Mouse (Mus musculus): ENCODE measurements at regions not wholly inside any gene's neighbourhood (a gene's known extent, or its start where the extent isn't known, plus 50 kb on each side); places are given as distances from the start of the nearest gene placed in this dataset.
A peak's percentile ranks its signal among the peaks of the same experiment; 100 is the strongest.
"Not testable (repeated sequence)": the region's sequence is repeated elsewhere in the genome, so short reads cannot be mapped to it uniquely, and the experiment has no call there.

- DNase-seq, result no peak
Observed at GRCm38 (mm10) chr1:59403831-59404547, 78.2 kb upstream of the Fzd7 start.

DNA sequence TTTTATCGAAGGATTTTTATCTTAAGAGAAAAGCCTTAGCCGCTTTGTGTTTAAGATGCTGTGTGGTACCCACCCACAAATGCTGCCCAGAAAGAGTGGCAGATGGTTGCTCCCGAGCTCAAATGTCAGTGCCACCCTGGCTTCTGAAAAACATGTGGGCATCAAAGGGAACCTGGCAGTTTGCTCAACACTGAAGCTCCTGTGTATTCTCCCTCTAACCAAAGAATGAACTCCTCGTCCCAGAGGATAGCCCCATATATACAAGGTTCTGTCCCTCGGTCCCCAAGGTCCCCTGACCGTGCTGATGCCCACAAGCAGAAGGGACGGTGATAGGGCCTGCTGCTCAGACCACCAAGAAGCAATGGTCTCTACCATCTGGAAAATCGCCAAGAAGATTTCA lies 76.9 kb upstream of the Fzd7 start:
- DNase-seq, result no peak

GRCm38 (mm10) chr1:59406741-59407306 lies 75.4 kb upstream of the Fzd7 start:
- no peak for DNase-seq

- peak; percentile 17 for DNase-seq
Observed at GRCm38 (mm10) chr1:59409585-59410160, 72.6 kb upstream of the Fzd7 start.

DNA sequence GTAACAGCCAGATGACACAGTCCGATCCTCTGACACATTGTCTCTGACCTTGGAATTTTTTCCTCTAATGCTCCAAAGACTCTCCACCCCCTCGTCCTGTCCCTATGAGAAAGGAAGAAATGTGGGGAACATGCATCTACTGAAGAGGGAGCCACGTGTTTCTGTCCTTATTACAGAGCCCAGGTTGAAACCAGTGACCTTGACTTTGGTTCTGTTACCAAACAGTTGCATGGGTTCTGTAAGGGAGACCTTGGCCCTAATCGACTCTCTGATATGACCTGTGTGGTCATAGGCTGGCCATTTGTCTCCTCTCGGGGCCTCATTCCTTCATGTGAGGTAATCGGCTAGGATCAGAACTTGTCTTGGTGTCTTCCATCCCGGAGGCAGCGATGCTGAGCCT lies 69.0 kb upstream of the Fzd7 start:
- DNase-seq, result no peak

DNA sequence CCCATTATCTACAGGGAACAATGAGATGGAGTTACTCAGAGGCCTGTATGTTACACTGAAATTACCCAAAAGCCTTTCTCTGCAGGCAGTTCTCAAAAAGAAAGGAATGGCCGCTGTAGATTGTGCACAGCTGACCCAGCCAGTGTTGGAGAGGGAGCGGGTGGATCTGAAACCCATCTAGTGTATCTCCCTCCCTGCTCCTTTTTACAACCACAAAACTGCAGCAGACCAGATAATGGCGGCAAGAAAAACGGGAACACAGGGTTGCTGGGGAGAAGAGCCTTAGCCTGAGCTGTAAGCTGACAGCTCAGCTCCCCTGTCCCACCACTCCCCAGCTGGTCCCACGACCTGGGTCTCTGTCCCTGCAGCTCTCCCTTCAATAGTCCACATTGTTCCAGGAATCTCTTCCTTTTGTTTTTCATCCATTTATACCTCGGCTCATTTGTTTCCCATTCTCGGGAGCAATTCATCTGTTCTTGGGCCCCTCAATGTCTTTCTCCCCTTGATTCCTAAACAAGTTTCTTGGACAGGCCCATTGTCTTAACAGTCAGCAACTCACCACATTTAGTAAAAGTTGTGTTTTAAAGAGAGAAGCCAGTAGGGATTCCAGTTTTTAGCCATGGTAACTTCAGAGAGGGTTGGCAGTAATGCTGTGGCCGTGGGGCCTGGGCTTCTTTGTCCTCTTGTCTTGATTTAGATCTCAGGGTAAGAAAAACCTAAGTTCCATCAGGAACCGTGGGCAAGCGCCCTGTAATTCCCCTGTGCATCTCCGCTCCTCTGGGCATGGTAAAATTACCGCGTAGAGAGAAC lies 67.6 kb upstream of the Fzd7 start:
- no peak for DNase-seq

GRCm38 (mm10) chr1:59415733-59416312 lies 66.4 kb upstream of the Fzd7 start:
- DNase-seq, result no peak

GRCm38 (mm10) chr1:59417317-59417716 lies 64.9 kb upstream of the Fzd7 start:
- no peak for DNase-seq

- no peak for DNase-seq
Observed at GRCm38 (mm10) chr1:59417962-59418361, 64.3 kb upstream of the Fzd7 start.

GRCm38 (mm10) chr1:59418748-59419147 lies 63.5 kb upstream of the Fzd7 start:
- DNase-seq, result no peak

GRCm38 (mm10) chr1:59422981-59423941 lies 59.0 kb upstream of the Fzd7 start:
- DNase-seq, result peak; percentile 10

GRCm38 (mm10) chr1:59425771-59426170 lies 56.5 kb upstream of the Fzd7 start:
- not testable (repeated sequence) for DNase-seq

DNA sequence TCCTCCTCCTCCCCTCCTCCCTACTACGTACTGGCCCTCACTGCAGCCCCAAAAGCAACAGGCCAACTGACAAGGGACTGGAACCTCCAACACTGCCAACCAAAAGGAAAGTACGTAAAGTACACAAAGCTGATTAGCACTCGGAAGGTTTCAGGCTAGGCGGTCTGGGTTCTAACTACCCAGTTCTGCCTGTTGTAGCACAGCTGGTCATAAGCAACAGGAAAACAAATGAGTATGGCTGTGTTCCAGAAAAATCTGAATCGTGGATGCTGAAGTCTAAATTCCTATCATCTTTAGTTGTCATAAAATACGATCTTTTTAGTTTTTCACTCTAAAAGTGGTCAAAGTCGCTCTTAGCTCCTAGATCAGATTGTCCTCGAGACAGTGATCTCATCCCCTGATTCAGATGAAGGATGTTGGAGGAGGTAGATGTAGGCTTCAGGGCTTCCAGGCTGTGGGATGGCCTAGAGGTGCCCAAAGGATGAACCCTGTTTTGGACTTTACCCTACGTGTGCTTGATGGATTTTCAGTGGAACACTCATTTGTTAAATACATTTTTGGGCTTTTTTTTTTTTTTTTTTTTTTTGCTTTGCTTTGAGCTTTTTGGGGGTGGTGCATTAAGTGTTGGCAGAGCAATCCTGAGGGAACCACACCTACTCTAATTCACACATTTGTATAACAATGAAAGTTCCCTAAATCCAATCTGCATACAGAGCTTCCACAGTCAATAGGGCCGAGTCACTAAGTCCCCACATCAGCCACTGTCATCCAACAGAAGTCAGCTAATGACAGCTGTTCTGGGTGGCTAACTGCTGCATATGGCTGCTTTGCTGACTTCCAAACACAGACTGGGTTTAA lies 55.6 kb upstream of the Fzd7 start:
- no peak for DNase-seq

- peak; percentile 20 for DNase-seq
Observed at GRCm38 (mm10) chr1:59427204-59427557, 55.0 kb upstream of the Fzd7 start.

DNA sequence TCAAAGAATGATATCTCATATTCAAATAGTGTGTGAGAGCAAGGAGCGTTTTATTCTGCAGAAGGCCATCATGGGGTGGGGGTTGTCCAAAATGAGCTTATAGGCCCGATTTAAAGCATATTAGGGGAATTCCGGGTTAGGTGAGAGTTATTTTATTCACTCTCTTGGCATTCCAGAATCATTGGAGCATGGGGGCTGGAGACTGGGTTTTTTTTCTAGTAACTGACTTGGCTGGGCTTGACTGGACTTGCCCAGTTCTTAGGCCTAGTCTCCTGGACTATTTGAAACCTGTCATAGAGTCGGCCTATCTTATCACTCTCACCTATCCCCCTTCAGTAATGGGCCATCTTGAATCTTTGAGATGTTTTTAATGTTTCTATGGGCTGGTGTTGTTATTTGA lies 52.9 kb upstream of the Fzd7 start:
- DNase-seq, result no peak

DNA sequence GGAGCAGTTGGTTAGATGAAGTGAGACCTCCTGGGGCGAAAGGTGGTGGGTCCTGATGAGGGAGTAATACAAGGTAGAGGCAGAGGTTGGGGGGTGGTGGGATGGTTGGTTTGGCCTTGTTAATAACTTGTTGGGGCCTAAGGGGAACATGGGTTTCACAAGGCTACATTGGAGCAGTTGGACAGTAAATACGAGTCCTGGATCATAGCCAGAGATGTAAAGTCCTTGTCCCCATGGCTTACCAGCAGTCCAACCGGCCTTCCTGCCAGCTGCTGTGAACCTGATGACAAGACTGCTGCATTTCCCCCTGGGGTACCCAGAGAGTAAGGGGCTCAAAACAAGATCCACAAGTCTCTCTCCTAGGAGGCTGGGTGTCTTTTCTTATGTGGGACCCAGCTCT lies 52.0 kb upstream of the Fzd7 start:
- no peak for DNase-seq

- DNase-seq, result no peak
Observed at GRCm38 (mm10) chr1:59430886-59431486, 51.2 kb upstream of the Fzd7 start.
